Mouse (Mus musculus) kidney, adult 9 months (tissue): Measurements from ENCODE around the gene Fam189b.
A peak's percentile ranks its signal among the peaks of the same experiment; 100 is the strongest.
"Not testable (repeated sequence)": the region's sequence is repeated elsewhere in the genome, so short reads cannot be mapped to it uniquely, and the experiment has no call there.

Experiments used
- DNase-seq: peaks from one replicate; pipeline ENCODE4 v3.0.0; 2022

Gene Fam189b

GRCm38 (mm10) chr3:89208075-89208657, 25.2 kb downstream of the Fam189b start:
- no peak for DNase-seq

GRCm38 (mm10) chr3:89208736-89209135, 25.8 kb downstream of the Fam189b start:
- DNase-seq, result no peak

GRCm38 (mm10) chr3:89209731-89210130, 26.8 kb downstream of the Fam189b start:
- no peak for DNase-seq

- no peak for DNase-seq
These were observed 27.2 kb downstream of the Fam189b start for GRCm38 (mm10) chr3:89210162-89210561.

GRCm38 (mm10) chr3:89210731-89211130, 27.8 kb downstream of the Fam189b start:
- DNase-seq, result peak; percentile 49

- DNase-seq, result peak; percentile 91
These were observed 31.0 kb downstream of the Fam189b start for GRCm38 (mm10) chr3:89213803-89214530.

GRCm38 (mm10) chr3:89214681-89215411, 31.9 kb downstream of the Fam189b start, which contains the start of gene Thbs3:
Gene Thbs3 (plus strand): TSS chr3:89215180.
- DNase-seq, result no peak

- DNase-seq, result peak; percentile 90
These were observed 32.9 kb downstream of the Fam189b start for GRCm38 (mm10) chr3:89215853-89216252.

- DNase-seq, result not testable (repeated sequence)
These were observed 33.5 kb downstream of the Fam189b start for GRCm38 (mm10) chr3:89216407-89216806.

- DNase-seq, result no peak
These were observed 35.3 kb downstream of the Fam189b start for GRCm38 (mm10) chr3:89218271-89218670.

GRCm38 (mm10) chr3:89219546-89219945, 36.6 kb downstream of the Fam189b start:
- no peak for DNase-seq

GRCm38 (mm10) chr3:89221167-89221566, 38.2 kb downstream of the Fam189b start:
- no peak for DNase-seq

GRCm38 (mm10) chr3:89224796-89225195, 41.9 kb downstream of the Fam189b start:
- DNase-seq, result no peak

GRCm38 (mm10) chr3:89225321-89225815, 42.4 kb downstream of the Fam189b start:
- DNase-seq, result no peak

GRCm38 (mm10) chr3:89225918-89226317, 43.0 kb downstream of the Fam189b start:
- no peak for DNase-seq

- no peak for DNase-seq
These were observed 43.4 kb downstream of the Fam189b start for GRCm38 (mm10) chr3:89226361-89226760.

GRCm38 (mm10) chr3:89226900-89227299, 44.0 kb downstream of the Fam189b start, which contains the start of gene Mtx1:
Gene Mtx1 (minus strand): TSS chr3:89227088.
- DNase-seq, result no peak

- peak; percentile 87 for DNase-seq
These were observed 44.6 kb downstream of the Fam189b start for GRCm38 (mm10) chr3:89227307-89228179.

GRCm38 (mm10) chr3:89228180-89228549, 45.2 kb downstream of the Fam189b start:
- DNase-seq, result peak; percentile 96

- no peak for DNase-seq
These were observed 45.9 kb downstream of the Fam189b start, which contains the start of gene Muc1 for GRCm38 (mm10) chr3:89228836-89229235. Gene Muc1 (plus strand): TSS chr3:89229057.

GRCm38 (mm10) chr3:89229276-89229675, 46.3 kb downstream of the Fam189b start:
- DNase-seq, result no peak

- no peak for DNase-seq
These were observed 47.6 kb downstream of the Fam189b start for GRCm38 (mm10) chr3:89230561-89230960.
